Mouse (Mus musculus) limb, embryonic 15.5 days (tissue): ENCODE data around the gene Rps6kb1. TPM values are rescaled to one million over a fixed set of nuclear protein-coding genes. Genes with fewer than 3 reads are reported as not detected.
A peak's percentile ranks its signal among the peaks of the same experiment; 100 is the strongest.

Experiments
- ATAC-seq: fragments of 200-750 bp; cut with Nextera tagmentation; 2 replicates; pipeline ENCODE4 v1.8.0; 2017; ENCODE audit warnings: low read depth, moderate TSS enrichment; ENCODE audit not compliant: insufficient number of reproducible peaks, low FRiP score, low TSS enrichment
- H3K27ac ChIP-seq: fragments of 300-500 bp; sonication (generic); 2 replicates; pipeline ENCODE4 v1.5.1; 2015; ENCODE audit warnings: moderate library complexity, mild to moderate bottlenecking, inconsistent platforms
- H3K27me3 ChIP-seq: fragments of 300-500 bp; sonication (generic); 2 replicates; pipeline ENCODE4 v1.6.1; 2015; ENCODE audit warnings: inconsistent platforms
- H3K36me3 ChIP-seq: fragments of 300-500 bp; sonication (generic); 2 replicates; pipeline ENCODE4 v1.6.1; 2015; ENCODE audit warnings: inconsistent platforms
- H3K4me1 ChIP-seq: fragments of 300-500 bp; sonication (generic); 2 replicates; pipeline ENCODE4 v1.6.1; 2015; ENCODE audit warnings: inconsistent platforms
- H3K4me2 ChIP-seq: fragments of 300-500 bp; sonication (generic); 2 replicates; pipeline ENCODE4 v1.6.1; 2015; ENCODE audit warnings: mild to moderate bottlenecking, inconsistent platforms
- H3K4me3 ChIP-seq: fragments of 300-500 bp; sonication (generic); 2 replicates; pipeline ENCODE4 v1.5.1; 2015; ENCODE audit warnings: mild to moderate bottlenecking, inconsistent platforms
- H3K9ac ChIP-seq: fragments of 300-500 bp; sonication (generic); 2 replicates; pipeline ENCODE4 v1.6.1; 2015; ENCODE audit warnings: inconsistent platforms
- H3K9me3 ChIP-seq: fragments of 300-500 bp; sonication (generic); 2 replicates; pipeline ENCODE4 v1.6.1; 2016; ENCODE audit warnings: inconsistent platforms
- WGBS: fragments of 180-500 bp; shearing (Covaris S2); methylation state at CpG from one replicate; pipeline ENCODE4 v1.1.7; 2015; 5-methylcytosine and 5-hydroxymethylcytosine counted together
- polyA plus RNA-seq: library from polyadenylated mRNA; unstranded; fragments of >200 nt; fragmentation: Nextera tagmentation; extraction: Ambion mirVana; gene quantifications from 2 replicates; pipeline ENCODE4 v1.2.1, GENCODE M21; 2015

Rps6kb1 gene
- polyA plus RNA-seq, 1 experiment from 2014 or later: 74.5 TPM

- Histone ChIP-seq H3K27me3 (no peaks in the 10 kb centered on the region), H3K9me3 (no peaks in the 10 kb centered on the region), H3K4me3 (no peak overlapping the region), H3K9ac (no peak overlapping the region), H3K4me2 (no peak overlapping the region), H3K27ac (peak overlapping the region; percentile 38; the same call in 1 of the 2 replicates), H3K4me1 (peaks cover 18% of the 10 kb centered on the region), H3K36me3 (no peaks in the 10 kb centered on the region)
- ATAC-seq: no peak
- WGBS: 76% methylated on average over 25 of the region's 25 CpGs
Observed at GRCm38 (mm10) chr11:86578809-86579730, 34.5 kb upstream of the Rps6kb1 start.

- peak overlapping the region; percentile 51; the same call in 1 of the 2 replicates for H3K27ac ChIP-seq
- WGBS: 71% methylated on average over 6 of the region's 6 CpGs
- no peak overlapping the region for H3K9ac ChIP-seq
- H3K9me3 ChIP-seq: no peaks in the 10 kb centered on the region
- H3K4me1 ChIP-seq: peaks cover 18% of the 10 kb centered on the region
- no peak overlapping the region for H3K4me3 ChIP-seq
- H3K4me2 ChIP-seq: no peak overlapping the region
- no peaks in the 10 kb centered on the region for H3K27me3 ChIP-seq
- ATAC-seq: no peak
- no peaks in the 10 kb centered on the region for H3K36me3 ChIP-seq
Observed at GRCm38 (mm10) chr11:86578106-86578808, 33.7 kb upstream of the Rps6kb1 start.

- no peak for ATAC-seq
- H3K27ac ChIP-seq: peak overlapping the region; percentile 51
- H3K4me1 ChIP-seq: peaks cover 18% of the 10 kb centered on the region
- no peak overlapping the region for H3K9ac ChIP-seq
- H3K9me3 ChIP-seq: no peaks in the 10 kb centered on the region
- no peak overlapping the region for H3K4me3 ChIP-seq
- H3K27me3 ChIP-seq: no peaks in the 10 kb centered on the region
- no peak overlapping the region for H3K4me2 ChIP-seq
- no peaks in the 10 kb centered on the region for H3K36me3 ChIP-seq
- 56% methylated on average over 4 of the region's 4 CpGs for WGBS
Observed at GRCm38 (mm10) chr11:86577231-86577630, 32.6 kb upstream of the Rps6kb1 start.

GRCm38 (mm10) chr11:86575632-86576378 is 31.2 kb upstream of the Rps6kb1 start:
- H3K36me3 ChIP-seq: no peaks in the 10 kb centered on the region
- 78% methylated on average over 7 of the region's 7 CpGs for WGBS
- no peak overlapping the region for H3K4me3 ChIP-seq
- no peak overlapping the region for H3K4me2 ChIP-seq
- H3K4me1 ChIP-seq: peaks cover 27% of the 10 kb centered on the region
- H3K9ac ChIP-seq: no peak overlapping the region
- no peaks in the 10 kb centered on the region for H3K27me3 ChIP-seq
- H3K9me3 ChIP-seq: no peaks in the 10 kb centered on the region
- ATAC-seq: no peak
- H3K27ac ChIP-seq: 0 out of 2 replicates have a peak overlapping the region, but pooled peaks have one; percentile 4

GRCm38 (mm10) chr11:86574408-86574807 is 29.8 kb upstream of the Rps6kb1 start:
- Histone ChIP-seq H3K4me2 (no peak overlapping the region), H3K4me1 (peaks cover 28% of the 10 kb centered on the region), H3K36me3 (no peaks in the 10 kb centered on the region), H3K4me3 (no peak overlapping the region), H3K9me3 (no peaks in the 10 kb centered on the region), H3K9ac (no peak overlapping the region), H3K27me3 (no peaks in the 10 kb centered on the region), H3K27ac (no peak overlapping the region)
- 63% methylated on average over 2 of the region's 2 CpGs for WGBS
- no peak for ATAC-seq

GRCm38 (mm10) chr11:86573646-86574231 is 29.1 kb upstream of the Rps6kb1 start:
- H3K4me2 ChIP-seq: no peak overlapping the region
- ATAC-seq: no peak
- no peak overlapping the region for H3K9ac ChIP-seq
- no peaks in the 10 kb centered on the region for H3K9me3 ChIP-seq
- no peak overlapping the region for H3K27ac ChIP-seq
- H3K27me3 ChIP-seq: no peaks in the 10 kb centered on the region
- peaks cover 21% of the 10 kb centered on the region for H3K4me1 ChIP-seq
- H3K36me3 ChIP-seq: no peaks in the 10 kb centered on the region
- WGBS: 86% methylated on average over 6 of the region's 6 CpGs
- H3K4me3 ChIP-seq: no peak overlapping the region

- WGBS: 64% methylated on average over 2 of the region's 2 CpGs
- Histone ChIP-seq H3K4me3 (no peak overlapping the region), H3K36me3 (no peaks in the 10 kb centered on the region), H3K27ac (no peak overlapping the region), H3K9ac (no peak overlapping the region), H3K9me3 (no peaks in the 10 kb centered on the region), H3K4me2 (no peak overlapping the region), H3K4me1 (peaks cover 21% of the 10 kb centered on the region), H3K27me3 (no peaks in the 10 kb centered on the region)
- no peak for ATAC-seq
Observed at GRCm38 (mm10) chr11:86572623-86573022, 28.0 kb upstream of the Rps6kb1 start.

GRCm38 (mm10) chr11:86571871-86572270 is 27.3 kb upstream of the Rps6kb1 start:
- Histone ChIP-seq H3K27ac (peak overlapping the region; percentile 87), H3K9me3 (no peaks in the 10 kb centered on the region), H3K36me3 (0 out of 2 replicates have a peak, but pooled peaks cover 3% of the 10 kb centered on the region), H3K9ac (no peak overlapping the region), H3K27me3 (no peaks in the 10 kb centered on the region), H3K4me1 (peaks cover 21% of the 10 kb centered on the region), H3K4me3 (no peak overlapping the region), H3K4me2 (no peak overlapping the region)
- ATAC-seq: no peak
- WGBS: 51% methylated on average over 4 of the region's 4 CpGs

- Histone ChIP-seq H3K9me3 (no peaks in the 10 kb centered on the region), H3K36me3 (0 out of 2 replicates have a peak, but pooled peaks cover 3% of the 10 kb centered on the region), H3K4me2 (peak overlapping the region; percentile 12; the same call in 1 of the 2 replicates), H3K4me1 (peaks cover 21% of the 10 kb centered on the region), H3K4me3 (no peak overlapping the region), H3K27me3 (no peaks in the 10 kb centered on the region), H3K27ac (peak overlapping the region; percentile 87), H3K9ac (no peak overlapping the region)
- 20% methylated on average over 15 of the region's 15 CpGs for WGBS
- peak; percentile 56; the same call in 1 of the 2 replicates for ATAC-seq
Observed at GRCm38 (mm10) chr11:86571047-86571855, 26.6 kb upstream of the Rps6kb1 start.

- Histone ChIP-seq H3K4me2 (no peak overlapping the region), H3K9ac (no peak overlapping the region), H3K4me1 (peaks cover 21% of the 10 kb centered on the region), H3K27ac (peak overlapping the region; percentile 87), H3K27me3 (no peaks in the 10 kb centered on the region), H3K4me3 (no peak overlapping the region), H3K36me3 (0 out of 2 replicates have a peak, but pooled peaks cover 3% of the 10 kb centered on the region), H3K9me3 (no peaks in the 10 kb centered on the region)
- 0 out of 2 replicates have a peak, but pooled peaks have one; percentile 36 for ATAC-seq
- WGBS: 9% methylated on average over 9 of the region's 9 CpGs
Observed at GRCm38 (mm10) chr11:86570261-86570746, 25.7 kb upstream of the Rps6kb1 start.
